Mouse (Mus musculus) G1E (cell line): ENCODE measurements around the gene Pi4k2b. TPM values are rescaled to one million over a fixed set of nuclear protein-coding genes. Genes with fewer than 3 reads are reported as not detected.

ENCODE experiments used
- ATAC-seq: 2 replicates; pipeline ENCODE4 v1.8.0; 2016; ENCODE audit warnings: mild to moderate bottlenecking; ENCODE audit not compliant: insufficient number of reproducible peaks, poor library complexity, low FRiP score, severe bottlenecking; ENCODE audit errors: extremely low read depth
- DNase-seq: peaks from one replicate; pipeline ENCODE4 v3.0.0; 2012; ENCODE audit warnings: low spot score
- H3K27me3 ChIP-seq: 2 replicates; pipeline ENCODE4 v1.6.1; 2012; ENCODE audit warnings: mild to moderate bottlenecking, low read length, inconsistent platforms; ENCODE audit not compliant: insufficient read depth
- H3K36me3 ChIP-seq: replicated peaks from 2 replicates; pipeline ENCODE3; 2012; ENCODE audit warnings: mild to moderate bottlenecking, inconsistent platforms
- H3K4me1 ChIP-seq: 2 replicates; pipeline ENCODE4 v1.6.1; 2012; ENCODE audit warnings: low read depth, low read length, inconsistent platforms, mixed read lengths; ENCODE audit not compliant: insufficient read depth
- H3K4me3 ChIP-seq: 2 replicates; pipeline ENCODE4 v1.5.1; 2012; ENCODE audit warnings: low read depth, mild to moderate bottlenecking, inconsistent platforms, low read length, moderate library complexity, mixed read lengths
- H3K9me3 ChIP-seq: replicated peaks from 2 replicates; pipeline ENCODE4 v1.6.1; 2012; ENCODE audit warnings: inconsistent platforms
- CTCF ChIP-seq: IDR thresholded peaks from 2 replicates; pipeline ENCODE4 v1.5.1; 2012; ENCODE audit warnings: low read depth, low read length, inconsistent platforms, mixed read lengths
- GATA1 ChIP-seq: IDR thresholded peaks from 2 replicates; pipeline ENCODE4 v1.6.1; 2012; ENCODE audit warnings: borderline replicate concordance, low read length, inconsistent platforms, mixed read lengths
- GATA2 ChIP-seq: IDR thresholded peaks from 2 replicates; pipeline ENCODE4 v1.6.1; 2012; ENCODE audit warnings: low read depth, low read length, inconsistent platforms, borderline replicate concordance
- POLR2AphosphoS5 ChIP-seq: IDR thresholded peaks from 2 replicates; pipeline ENCODE4 v1.6.1; 2012; ENCODE audit warnings: low read depth, low read length, inconsistent platforms; ENCODE audit not compliant: insufficient replicate concordance
- TAL1 ChIP-seq: conservative IDR thresholded peaks from 2 replicates; pipeline ENCODE4 v1.6.1; 2012; ENCODE audit warnings: low read depth, low read length, inconsistent platforms, mixed read lengths
- polyA plus RNA-seq: library from polyadenylated mRNA; stranded (reverse); fragments of >175 nt; gene quantifications from 2 replicates; pipeline ENCODE4 v1.2.3, GENCODE M21; 2012
- total RNA-seq, 2 experiments: library from RNA; stranded (forward) in 1 of 2; stranded (reverse) in 1 of 2; fragments of 200-1000 nt in 1 of 2; fragments of >200 nt in 1 of 2; fragmentation: Nextera tagmentation in 1 of 2; gene quantifications; 2 replicates each; pipeline ENCODE4 v1.2.3; 2014 to 2017

Pi4k2b gene
- total and polyA plus RNA-seq, 3 experiments, result 22.7 to 79.9 (median 49.1) TPM

GRCm38 (mm10) chr5:52807030-52807429, 65.7 kb downstream of the Pi4k2b start:
- TF ChIP-seq CTCF (no peak), GATA1 (no peak)
- no peaks in the 10 kb centered on the region for H3K9me3 ChIP-seq
- peaks cover 27% of the 10 kb centered on the region for H3K4me1 ChIP-seq
- ATAC-seq, result no peak
- H3K36me3 ChIP-seq, result peaks cover 88% of the 10 kb centered on the region
- no peak for DNase-seq
- H3K27me3 ChIP-seq, result no peaks in the 10 kb centered on the region
- no peak overlapping the region for H3K4me3 ChIP-seq

- H3K4me3 ChIP-seq, result no peak overlapping the region
- H3K36me3 ChIP-seq, result peaks cover 89% of the 10 kb centered on the region
- ATAC-seq (no peak), DNase-seq (no peak)
- H3K27me3 ChIP-seq, result no peaks in the 10 kb centered on the region
- no peak for TF ChIP-seq CTCF
- TF ChIP-seq TAL1, result no peak
- no peak for TF ChIP-seq GATA1
- no peak for TF ChIP-seq GATA2
- no peak for TF ChIP-seq POLR2AphosphoS5
- no peaks in the 10 kb centered on the region for H3K9me3 ChIP-seq
- H3K4me1 ChIP-seq, result peaks cover 25% of the 10 kb centered on the region
Measured at GRCm38 (mm10) chr5:52810446-52810845, 69.1 kb downstream of the Pi4k2b start.

- ATAC-seq, result peak; percentile 79
- H3K4me3 ChIP-seq, result no peak overlapping the region
- no peaks in the 10 kb centered on the region for H3K9me3 ChIP-seq
- TF ChIP-seq TAL1 (no peak), GATA2 (no peak), GATA1 (no peak), POLR2AphosphoS5 (no peak), CTCF (no peak)
- peaks cover 19% of the 10 kb centered on the region for H3K4me1 ChIP-seq
- no peaks in the 10 kb centered on the region for H3K27me3 ChIP-seq
- peaks cover 89% of the 10 kb centered on the region for H3K36me3 ChIP-seq
- DNase-seq, result no peak
Measured at GRCm38 (mm10) chr5:52811056-52811455, 69.7 kb downstream of the Pi4k2b start.

GRCm38 (mm10) chr5:52812456-52812855, 71.1 kb downstream of the Pi4k2b start:
- no peak for TF ChIP-seq CTCF
- no peak for TF ChIP-seq GATA2
- peaks cover 90% of the 10 kb centered on the region for H3K36me3 ChIP-seq
- no peaks in the 10 kb centered on the region for H3K9me3 ChIP-seq
- DNase-seq, result no peak
- peaks cover 8% of the 10 kb centered on the region for H3K4me1 ChIP-seq
- no peak for ATAC-seq
- H3K4me3 ChIP-seq, result no peak overlapping the region
- H3K27me3 ChIP-seq, result no peaks in the 10 kb centered on the region

GRCm38 (mm10) chr5:52813312-52813711, 71.9 kb downstream of the Pi4k2b start:
- Histone ChIP-seq H3K36me3 (peaks cover 87% of the 10 kb centered on the region), H3K4me1 (peaks cover 8% of the 10 kb centered on the region)

GRCm38 (mm10) chr5:52818676-52819075, 77.3 kb downstream of the Pi4k2b start:
- no peaks in the 10 kb centered on the region for H3K9me3 ChIP-seq
- H3K27me3 ChIP-seq, result no peaks in the 10 kb centered on the region
- TF ChIP-seq CTCF, result no peak
- TF ChIP-seq GATA1, result no peak
- TF ChIP-seq TAL1, result no peak
- TF ChIP-seq GATA2, result no peak
- no peak for TF ChIP-seq POLR2AphosphoS5
- H3K36me3 ChIP-seq, result peaks cover 82% of the 10 kb centered on the region
- H3K4me3 ChIP-seq, result no peak overlapping the region
- ATAC-seq (no peak), DNase-seq (no peak)
- no peaks in the 10 kb centered on the region for H3K4me1 ChIP-seq

More at GRCm38 (mm10) chr5:52813312-52813711, 71.9 kb downstream of the Pi4k2b start:
- Histone ChIP-seq H3K27me3 (no peaks in the 10 kb centered on the region), H3K9me3 (no peaks in the 10 kb centered on the region), H3K4me3 (no peak overlapping the region)
- no peak for TF ChIP-seq GATA2
- no peak for TF ChIP-seq CTCF
- no peak for TF ChIP-seq GATA1
- TF ChIP-seq TAL1, result no peak
- TF ChIP-seq POLR2AphosphoS5, result no peak
- no peak for ATAC-seq
- no peak for DNase-seq

Other genes starting within 250 kb of the Pi4k2b start
- not detected in 2 replicates for gene Lgi2, start 175.1 kb upstream of the Pi4k2b start, total RNA-seq (2014; fragmentation: Nextera tagmentation)
- gene Lgi2, start 175.1 kb upstream of the Pi4k2b start, total RNA-seq (2017), result under 0.01 TPM in 1 of 2 replicates, not detected in the other
- not detected in 2 replicates for gene Lgi2, start 175.1 kb upstream of the Pi4k2b start, polyA plus RNA-seq
- 34.5 and 39.6 TPM in 2 replicates for gene Sepsecs, start 71.9 kb upstream of the Pi4k2b start, total RNA-seq (2014; fragmentation: Nextera tagmentation)
- 37.8 and 43.3 TPM in 2 replicates for gene Sepsecs, start 71.9 kb upstream of the Pi4k2b start, total RNA-seq (2017)
- 1.5 and 1.9 TPM in 2 replicates for gene Sepsecs, start 71.9 kb upstream of the Pi4k2b start, polyA plus RNA-seq
- 76.8 and 87.4 TPM in 2 replicates for gene Zcchc4, start 33.8 kb downstream of the Pi4k2b start, total RNA-seq (2014; fragmentation: Nextera tagmentation)
- 48.1 and 51.1 TPM in 2 replicates for gene Zcchc4, start 33.8 kb downstream of the Pi4k2b start, total RNA-seq (2017)
- 12.4 and 13.1 TPM in 2 replicates for gene Zcchc4, start 33.8 kb downstream of the Pi4k2b start, polyA plus RNA-seq
- 72.5 and 79.2 TPM in 2 replicates for gene Anapc4, start 92.4 kb downstream of the Pi4k2b start, total RNA-seq (2014; fragmentation: Nextera tagmentation)
- 120 and 132 TPM in 2 replicates for gene Anapc4, start 92.4 kb downstream of the Pi4k2b start, total RNA-seq (2017)
- 7.8 and 8.7 TPM in 2 replicates for gene Anapc4, start 92.4 kb downstream of the Pi4k2b start, polyA plus RNA-seq